Mouse (Mus musculus) heart, embryonic 11.5 days (tissue): ENCODE measurements at regions not wholly inside any gene's neighbourhood (a gene's known extent, or its start where the extent isn't known, plus 50 kb on each side); places are given as distances from the start of the nearest gene placed in this dataset.

ENCODE experiments used
- ATAC-seq: fragments of 200-750 bp; cut with Nextera tagmentation; replicated peaks from 2 replicates; pipeline ENCODE4 v1.8.0; 2017; ENCODE audit warnings: moderate library complexity; ENCODE audit not compliant: insufficient number of reproducible peaks, low FRiP score, low TSS enrichment
- H3K27ac ChIP-seq: fragments of 300-500 bp; sonication (generic); 2 replicates; pipeline ENCODE4 v1.5.1; 2014; ENCODE audit warnings: mild to moderate bottlenecking, low read depth, low read length
- H3K27me3 ChIP-seq: fragments of 300-500 bp; sonication (generic); 2 replicates; pipeline ENCODE4 v1.6.1; 2014; ENCODE audit warnings: mild to moderate bottlenecking, low read length, mixed read lengths; ENCODE audit not compliant: control insufficient read depth, insufficient read depth
- H3K36me3 ChIP-seq: fragments of 300-500 bp; sonication (generic); 2 replicates; pipeline ENCODE4 v1.6.1; 2014; ENCODE audit warnings: mild to moderate bottlenecking, low read length, moderate library complexity, mixed read lengths; ENCODE audit not compliant: control insufficient read depth, insufficient read depth
- H3K4me1 ChIP-seq: fragments of 300-500 bp; sonication (generic); 2 replicates; pipeline ENCODE4 v1.6.1; 2014; ENCODE audit warnings: low read length; ENCODE audit not compliant: control insufficient read depth, insufficient read depth
- H3K4me2 ChIP-seq: fragments of 300-500 bp; sonication (generic); 2 replicates; pipeline ENCODE4 v1.6.1; 2014; ENCODE audit warnings: mild to moderate bottlenecking, moderate library complexity
- H3K4me3 ChIP-seq: fragments of 300-500 bp; sonication (generic); 2 replicates; pipeline ENCODE4 v1.5.1; 2014; ENCODE audit warnings: low read depth, low read length
- H3K9ac ChIP-seq: fragments of 300-500 bp; sonication (generic); 2 replicates; pipeline ENCODE4 v1.6.1; 2014; ENCODE audit warnings: mild to moderate bottlenecking, low read depth, low read length, moderate library complexity
- H3K9me3 ChIP-seq: fragments of 300-500 bp; sonication (generic); replicated peaks from 2 replicates; pipeline ENCODE4 v1.6.1; 2016; ENCODE audit warnings: low read length; ENCODE audit not compliant: control insufficient read depth
- WGBS: fragments of 180-500 bp; shearing (Covaris S2); extraction: QIAGEN DNeasy Blood & Tissue Kit; methylation state at CpG from one replicate; pipeline ENCODE4 v1.1.7; 2014; ENCODE audit not compliant: insufficient replicate concordance; 5-methylcytosine and 5-hydroxymethylcytosine counted together

DNA sequence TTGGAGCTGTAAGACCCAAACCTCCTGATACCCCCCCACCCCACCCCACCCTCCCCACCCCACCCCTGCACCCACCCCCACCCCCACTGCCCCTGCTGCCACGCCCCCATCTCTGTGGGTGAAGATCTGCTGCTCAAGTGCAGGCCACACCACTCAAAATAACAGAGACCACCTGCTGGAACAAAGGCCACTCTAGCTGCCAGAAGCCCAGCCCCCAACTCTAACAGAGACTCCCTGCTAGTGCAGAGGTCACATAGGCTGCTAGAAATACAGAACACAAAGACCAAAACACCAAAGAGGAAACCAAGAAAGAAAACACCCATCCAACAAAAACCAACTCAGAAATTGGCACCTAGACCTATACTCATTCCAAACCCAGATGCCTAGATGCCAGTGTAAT lies 58.9 kb downstream of the Olfr267 start:
- Histone ChIP-seq H3K27ac (no peak overlapping the region), H3K9me3 (no peaks in the 10 kb centered on the region), H3K36me3 (no peaks in the 10 kb centered on the region), H3K4me1 (no peaks in the 10 kb centered on the region), H3K4me3 (no peak overlapping the region), H3K9ac (no peak overlapping the region), H3K27me3 (no peaks in the 10 kb centered on the region), H3K4me2 (no peak overlapping the region)
- no peak for ATAC-seq
- WGBS = 10% methylated on average over 1 of the region's 1 CpGs

GRCm38 (mm10) chr4:58726424-58726823 lies 61.1 kb downstream of the Olfr267 start:
- 65% methylated on average over 2 of the region's 2 CpGs for WGBS

DNA sequence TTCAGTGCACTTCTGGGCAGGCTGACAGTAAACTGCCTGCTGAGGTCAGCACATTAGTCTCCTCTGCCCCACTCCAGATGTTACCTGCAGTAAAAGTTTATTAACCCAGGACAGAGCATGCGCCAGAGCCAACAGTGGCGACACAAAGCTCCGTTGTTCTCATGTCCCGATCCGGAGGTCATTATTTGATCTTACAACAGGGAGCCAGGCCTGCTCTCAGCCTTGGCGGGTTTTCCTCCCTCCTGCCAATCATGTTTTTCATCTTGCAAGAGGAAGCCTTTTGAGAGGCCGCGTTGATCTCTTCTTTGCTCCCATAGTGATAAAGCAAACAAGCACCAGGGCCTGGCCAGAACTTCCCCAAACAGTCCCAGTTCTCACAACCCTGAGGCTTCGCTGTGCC lies 64.7 kb downstream of the Olfr267 start:
- Histone ChIP-seq H3K9me3 (no peaks in the 10 kb centered on the region), H3K36me3 (no peaks in the 10 kb centered on the region), H3K27me3 (no peaks in the 10 kb centered on the region), H3K4me3 (no peak overlapping the region), H3K27ac (no peak overlapping the region), H3K9ac (no peak overlapping the region), H3K4me2 (no peak overlapping the region), H3K4me1 (no peaks in the 10 kb centered on the region)
- WGBS = 60% methylated on average over 9 of the region's 9 CpGs
- ATAC-seq = no peak

More at GRCm38 (mm10) chr4:58726424-58726823, 61.1 kb downstream of the Olfr267 start:
- Histone ChIP-seq H3K4me1 (no peaks in the 10 kb centered on the region), H3K4me3 (no peak overlapping the region), H3K27ac (no peak overlapping the region), H3K27me3 (no peaks in the 10 kb centered on the region), H3K4me2 (no peak overlapping the region), H3K9ac (no peak overlapping the region), H3K36me3 (no peaks in the 10 kb centered on the region), H3K9me3 (no peaks in the 10 kb centered on the region)
- no peak for ATAC-seq

DNA sequence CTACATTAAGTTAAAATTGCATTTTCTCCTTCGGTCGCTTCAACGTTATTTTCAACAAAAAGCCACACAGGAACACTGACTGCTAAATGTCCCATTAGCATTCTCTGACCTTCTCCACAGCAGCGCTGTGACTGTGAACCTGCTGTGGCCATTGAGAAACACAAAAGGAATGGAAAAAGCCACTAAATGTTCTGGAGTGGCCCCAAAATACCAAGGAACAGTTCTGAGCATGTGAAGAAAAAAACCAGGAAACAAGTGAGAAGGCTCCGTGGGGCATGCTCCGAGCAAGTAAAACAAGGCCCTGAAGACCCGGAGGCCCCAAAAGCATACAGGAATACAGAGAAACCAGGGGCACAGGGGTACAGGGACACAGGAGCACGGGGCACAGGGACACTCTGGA lies 66.8 kb downstream of the Olfr267 start:
- ATAC-seq = no peak
- WGBS = 76% methylated on average over 8 of the region's 8 CpGs
- no peak overlapping the region for H3K27ac ChIP-seq

DNA sequence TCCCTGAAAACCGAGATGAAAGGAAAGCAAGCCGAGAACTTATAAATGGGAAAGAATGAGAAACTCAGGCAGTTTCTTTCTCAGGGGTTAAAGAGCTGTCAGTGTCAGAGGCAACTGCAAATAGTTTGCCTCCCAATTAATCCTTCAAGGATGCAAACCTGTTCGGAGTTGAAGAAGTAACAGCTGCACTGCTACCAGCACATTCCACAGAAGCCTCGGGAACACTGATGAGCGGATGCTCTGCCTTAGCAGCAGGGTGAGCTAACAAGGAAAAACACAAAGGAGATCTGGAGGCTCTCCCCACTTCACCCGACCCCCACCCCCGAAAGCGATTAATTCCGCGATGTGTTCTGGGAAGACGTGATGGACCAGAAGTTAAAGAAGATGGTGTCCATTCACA lies 71.1 kb downstream of the Olfr267 start:
- Histone ChIP-seq H3K9ac (no peak overlapping the region), H3K27ac (no peak overlapping the region), H3K36me3 (no peaks in the 10 kb centered on the region), H3K4me3 (no peak overlapping the region), H3K4me2 (no peak overlapping the region), H3K27me3 (no peaks in the 10 kb centered on the region), H3K4me1 (no peaks in the 10 kb centered on the region), H3K9me3 (no peaks in the 10 kb centered on the region)
- ATAC-seq = no peak
- 50% methylated on average over 11 of the region's 11 CpGs for WGBS

More for the DNA sequence above, 66.8 kb downstream of the Olfr267 start:
- Histone ChIP-seq H3K36me3 (no peaks in the 10 kb centered on the region), H3K9me3 (no peaks in the 10 kb centered on the region), H3K4me3 (no peak overlapping the region), H3K27me3 (no peaks in the 10 kb centered on the region), H3K4me1 (no peaks in the 10 kb centered on the region), H3K4me2 (no peak overlapping the region), H3K9ac (no peak overlapping the region)

- no peaks in the 10 kb centered on the region for H3K36me3 ChIP-seq
- H3K27me3 ChIP-seq = no peaks in the 10 kb centered on the region
- H3K4me2 ChIP-seq = no peak overlapping the region
- H3K4me3 ChIP-seq = no peak overlapping the region
- ATAC-seq = no peak
- WGBS = 79% methylated on average over 8 of the region's 8 CpGs
- H3K4me1 ChIP-seq = no peaks in the 10 kb centered on the region
- H3K9ac ChIP-seq = no peak overlapping the region
- H3K9me3 ChIP-seq = no peaks in the 10 kb centered on the region
- no peak overlapping the region for H3K27ac ChIP-seq
These were observed 71.7 kb downstream of the Olfr267 start for GRCm38 (mm10) chr4:58715846-58716245.

DNA sequence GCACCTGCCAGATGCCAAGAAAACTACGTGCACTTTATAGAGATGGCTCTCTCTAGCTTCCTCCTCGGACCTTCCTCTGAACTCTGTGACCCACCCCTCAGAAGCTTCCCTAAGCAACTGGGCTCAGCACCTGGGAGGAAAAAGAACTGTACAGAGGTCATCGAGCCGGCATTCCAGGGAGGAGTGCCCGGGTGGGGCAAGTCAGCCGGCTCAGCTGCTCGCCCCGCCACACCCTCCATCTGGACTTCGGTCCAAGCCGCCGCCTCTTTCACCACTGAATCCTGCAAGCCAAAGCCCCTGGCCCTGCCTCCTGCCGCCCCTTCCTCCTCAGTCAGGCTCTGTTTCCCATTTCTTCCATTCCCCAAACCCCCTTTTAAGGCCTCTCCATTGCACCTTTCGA lies 73.3 kb downstream of the Olfr267 start:
- ATAC-seq = no peak
- Histone ChIP-seq H3K27me3 (no peaks in the 10 kb centered on the region), H3K9me3 (no peaks in the 10 kb centered on the region), H3K27ac (no peak overlapping the region), H3K36me3 (no peaks in the 10 kb centered on the region), H3K9ac (no peak overlapping the region), H3K4me3 (no peak overlapping the region), H3K4me2 (no peak overlapping the region), H3K4me1 (no peaks in the 10 kb centered on the region)
- 55% methylated on average over 10 of the region's 13 CpGs for WGBS

GRCm38 (mm10) chr4:58712875-58713274 lies 74.6 kb downstream of the Olfr267 start:
- Histone ChIP-seq H3K27ac (no peak overlapping the region), H3K4me2 (no peak overlapping the region), H3K4me3 (no peak overlapping the region), H3K27me3 (no peaks in the 10 kb centered on the region), H3K4me1 (no peaks in the 10 kb centered on the region), H3K9ac (no peak overlapping the region), H3K9me3 (no peaks in the 10 kb centered on the region), H3K36me3 (no peaks in the 10 kb centered on the region)
- ATAC-seq = no peak
- 69% methylated on average over 2 of the region's 2 CpGs for WGBS

DNA sequence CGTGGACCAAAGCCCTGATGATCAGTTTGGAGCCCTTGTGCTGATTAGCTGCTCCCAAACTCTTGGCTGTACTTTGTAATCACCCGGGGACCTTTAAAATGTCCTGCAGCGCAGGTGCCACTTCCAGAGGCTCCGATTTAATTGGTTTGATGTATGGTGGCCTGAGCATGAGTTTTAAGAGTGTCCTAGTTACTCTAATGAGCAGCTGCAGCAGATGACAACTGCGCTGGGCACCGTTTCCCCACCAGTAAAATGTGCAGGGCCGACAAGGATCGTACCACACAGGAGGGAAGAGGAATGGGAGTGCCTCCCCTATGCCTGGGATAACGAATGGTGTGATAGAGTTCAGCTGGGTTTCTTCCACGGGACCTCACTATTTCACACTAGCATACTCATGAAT lies 75.3 kb downstream of the Olfr267 start:
- Histone ChIP-seq H3K4me2 (no peak overlapping the region), H3K27ac (no peak overlapping the region), H3K36me3 (no peaks in the 10 kb centered on the region), H3K9me3 (no peaks in the 10 kb centered on the region), H3K4me3 (no peak overlapping the region), H3K4me1 (no peaks in the 10 kb centered on the region), H3K27me3 (no peaks in the 10 kb centered on the region), H3K9ac (no peak overlapping the region)
- no peak for ATAC-seq
- 79% methylated on average over 10 of the region's 10 CpGs for WGBS
